Mouse (Mus musculus) bone marrow macrophage, adult 2 months (primary cell): Measurements from ENCODE around the gene Arhgap21.

Experiments
- CTCF ChIP-seq: IDR thresholded peaks from 2 replicates; pipeline ENCODE4 v1.5.1; 2012; ENCODE audit warnings: low read depth, mild to moderate bottlenecking, low read length, moderate library complexity
- POLR2A ChIP-seq: IDR thresholded peaks from 2 replicates; pipeline ENCODE4 v1.6.1; 2012; ENCODE audit warnings: mild to moderate bottlenecking, low read depth, low read length, borderline replicate concordance

DNA sequence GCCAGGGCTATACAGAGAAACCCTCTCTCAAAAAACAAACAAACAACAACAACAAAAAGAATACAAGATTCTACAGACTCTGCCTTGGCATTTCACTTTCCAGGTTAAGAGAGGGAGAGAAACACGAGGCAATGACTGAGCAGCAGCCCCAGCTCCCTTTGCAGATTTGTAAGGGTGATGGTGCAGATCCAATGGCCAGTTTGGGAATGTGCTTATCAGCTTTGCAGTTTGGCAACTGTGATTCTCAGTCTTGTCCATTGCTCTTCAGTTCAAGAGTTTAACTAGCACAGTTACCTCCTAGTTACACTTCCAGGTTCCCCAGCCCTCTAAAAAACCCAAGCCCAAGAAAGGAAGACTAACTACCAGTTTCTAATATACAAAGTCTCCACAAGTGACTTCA lies 47.7 kb downstream of the Arhgap21 start:
- no peak for TF ChIP-seq POLR2A
- TF ChIP-seq CTCF, result no peak
